ENCODE assay signal across 20 mouse cellular contexts in the genomic region with DNA sequence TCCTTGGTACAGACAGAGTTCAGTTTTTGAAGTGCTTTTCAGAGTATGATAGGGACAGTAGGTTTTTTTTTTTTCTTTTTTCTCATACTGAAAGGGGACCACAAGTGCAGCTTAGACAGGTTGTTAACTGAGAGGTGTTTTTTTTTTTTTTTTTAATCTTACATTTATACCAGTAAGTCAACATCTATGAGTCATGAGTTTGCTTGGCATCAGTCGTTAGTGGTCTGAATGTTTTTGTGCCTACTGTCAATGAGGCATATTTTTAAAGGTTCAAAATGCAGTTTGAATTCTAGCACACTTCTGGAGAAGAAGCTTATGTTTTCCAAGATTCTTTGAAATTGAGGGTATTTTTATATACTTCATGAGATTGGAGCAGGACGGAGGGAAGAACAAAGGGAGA.
"Had no signal": no experiment of that assay in that cellular context is flagged by ENCODE, and none has a peak within 500 bp of the region (broad histone marks: within the 10 kb centered on the region; RNA-seq: fewer than 3 reads in every experiment).

No protein-coding gene starts in this region.

- ATAC-seq: liver, embryonic 12.5 days; midbrain, embryonic 13.5 days; midbrain, embryonic 16.5 days had no signal

- DNase-seq: kidney, postnatal 10 days; kidney, postnatal 4 days; liver; lung, adult 18-20 months; lung, postnatal 10 days; lung, postnatal 36 days; thymus, adult 2 months; thymus, postnatal 14 days; thymus, postnatal 4 days had no signal

- H3K27ac ChIP-seq: kidney, embryonic 15.5 days; limb, embryonic 10.5 days; limb, embryonic 13.5 days; liver, embryonic 12.5 days; liver, embryonic 15.5 days; lung, embryonic 15.5 days; midbrain, embryonic 10.5 days; midbrain, embryonic 13.5 days had no signal

- H3K4me3 ChIP-seq: kidney, embryonic 15.5 days; limb, embryonic 10.5 days; limb, embryonic 13.5 days; liver, embryonic 12.5 days; liver, embryonic 15.5 days; lung, embryonic 15.5 days; megakaryocyte, embryonic 14.5 days; midbrain, embryonic 10.5 days; midbrain, embryonic 13.5 days; myocyte had no signal
